Mouse (Mus musculus): ENCODE data around the gene Hcn3.
"Not testable (repeated sequence)": the region's sequence is repeated elsewhere in the genome, so short reads cannot be mapped to it uniquely, and the experiment has no call there.

The Hcn3 gene

DNA sequence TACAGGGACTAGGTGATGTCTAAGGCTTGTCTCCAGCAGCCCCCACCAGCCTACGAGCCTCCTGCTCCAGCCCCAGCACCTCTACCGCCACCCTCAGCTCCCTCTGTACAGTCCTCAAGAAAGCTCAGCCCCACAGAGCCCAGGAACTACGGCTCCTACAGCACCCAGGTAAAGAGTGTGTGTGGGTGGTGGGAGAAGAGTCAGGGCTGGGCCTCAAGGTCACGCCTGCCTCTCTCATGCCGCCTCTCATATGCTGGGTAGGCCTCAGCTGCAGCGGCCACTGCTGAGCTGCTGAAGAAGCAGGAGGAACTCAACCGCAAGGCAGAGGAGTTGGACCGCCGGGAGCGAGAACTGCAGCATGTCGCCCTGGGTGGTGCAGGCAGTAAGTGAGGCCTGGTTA is 19.1 kb upstream of the Hcn3 start:
- DNase-seq = peak; percentile 22

GRCm38 (mm10) chr3:89178107-89178385 is 18.1 kb upstream of the Hcn3 start:
- peak; percentile 8 for DNase-seq

GRCm38 (mm10) chr3:89177242-89178106 is 17.5 kb upstream of the Hcn3 start, which contains the start of gene Scamp3:
Scamp3 (plus strand) TSS chr3:89177473.
- peak; percentile 93 for DNase-seq

DNA sequence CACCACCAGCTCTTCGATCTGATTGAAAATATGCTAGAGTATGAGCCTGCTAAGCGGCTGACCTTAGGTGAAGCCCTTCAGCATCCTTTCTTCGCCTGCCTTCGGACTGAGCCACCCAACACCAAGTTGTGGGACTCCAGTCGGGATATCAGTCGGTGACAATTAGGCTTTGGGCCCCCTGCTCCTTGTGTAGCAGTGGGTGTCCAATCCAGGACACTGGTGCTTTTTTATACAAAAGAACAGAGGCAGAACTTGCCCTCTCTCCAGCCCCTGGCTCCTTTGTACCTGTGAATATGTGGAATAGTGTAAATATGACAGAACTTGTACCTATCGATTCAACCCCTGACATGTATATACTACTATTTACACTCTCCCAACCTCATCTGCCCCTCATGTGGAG is 16.4 kb upstream of the Hcn3 start:
- peak; percentile 40 for DNase-seq

DNA sequence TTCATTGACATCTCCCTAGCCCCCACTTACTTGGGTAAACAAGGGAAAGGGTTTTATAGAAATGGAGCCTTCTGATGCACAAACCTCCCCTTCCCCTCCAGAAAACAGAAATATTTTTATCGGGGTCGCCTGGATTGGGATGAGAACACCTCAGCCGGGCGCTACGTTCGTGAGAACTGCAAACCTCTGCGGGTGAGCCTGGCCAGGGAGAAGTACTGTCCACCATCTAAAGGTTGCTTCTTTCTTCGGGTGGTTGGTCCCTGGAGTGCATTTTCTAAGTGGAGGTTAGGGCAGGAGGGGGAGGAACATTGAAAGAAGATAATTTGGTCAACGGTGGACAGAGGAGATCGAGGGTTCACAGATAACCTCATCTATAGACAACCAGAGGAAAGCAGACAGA is 15.5 kb upstream of the Hcn3 start:
- no peak for DNase-seq

GRCm38 (mm10) chr3:89174844-89175243 is 14.8 kb upstream of the Hcn3 start:
- no peak for DNase-seq

DNA sequence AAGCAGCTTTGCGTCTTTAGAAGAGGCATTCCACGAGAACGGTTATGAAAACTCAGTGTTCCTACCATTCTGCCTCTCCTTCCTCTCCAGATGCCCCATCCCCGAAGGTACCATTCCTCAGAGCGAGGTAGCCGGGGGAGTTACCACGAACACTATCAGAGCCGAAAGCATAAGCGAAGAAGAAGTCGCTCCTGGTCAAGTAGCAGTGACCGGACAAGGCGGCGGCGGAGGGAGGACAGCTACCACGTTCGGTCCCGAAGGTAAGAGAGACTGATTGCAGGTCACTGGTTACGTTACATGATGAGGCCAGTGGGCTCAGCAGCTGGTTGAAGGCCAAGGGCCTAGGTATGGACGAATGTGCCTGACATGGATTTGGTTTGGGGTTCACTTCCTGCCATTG is 6.9 kb upstream of the Hcn3 start:
- no peak for DNase-seq

DNA sequence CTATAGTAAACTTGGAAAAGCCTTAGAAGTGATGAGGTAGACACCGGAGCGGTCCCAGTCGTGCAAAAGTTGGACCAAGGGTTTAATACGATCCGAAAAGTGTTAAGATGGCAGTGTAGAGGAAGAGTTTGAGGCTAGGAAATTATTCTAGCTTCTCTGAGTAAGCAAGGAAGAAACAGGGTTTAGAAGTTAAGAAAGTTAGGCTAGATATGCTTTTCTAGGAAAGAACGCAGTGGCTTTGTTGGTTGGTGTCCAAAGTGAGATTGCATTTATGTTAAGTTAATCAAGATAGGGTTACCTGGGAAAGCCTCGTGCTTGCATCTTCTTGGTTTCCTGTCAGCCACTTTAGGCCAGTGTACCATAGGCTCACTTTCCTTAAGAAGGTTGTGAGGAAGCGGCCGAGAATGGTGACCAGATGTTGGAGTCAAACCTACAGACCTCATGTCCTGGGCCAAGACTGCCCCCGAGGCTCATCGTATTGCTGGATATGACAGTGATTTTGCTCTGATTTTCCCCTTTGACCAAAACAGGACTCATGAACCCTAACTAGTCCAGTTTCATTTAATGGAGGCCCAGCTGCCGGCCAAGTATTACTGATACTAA is 5.4 kb upstream of the Hcn3 start:
- no peak for DNase-seq

DNA sequence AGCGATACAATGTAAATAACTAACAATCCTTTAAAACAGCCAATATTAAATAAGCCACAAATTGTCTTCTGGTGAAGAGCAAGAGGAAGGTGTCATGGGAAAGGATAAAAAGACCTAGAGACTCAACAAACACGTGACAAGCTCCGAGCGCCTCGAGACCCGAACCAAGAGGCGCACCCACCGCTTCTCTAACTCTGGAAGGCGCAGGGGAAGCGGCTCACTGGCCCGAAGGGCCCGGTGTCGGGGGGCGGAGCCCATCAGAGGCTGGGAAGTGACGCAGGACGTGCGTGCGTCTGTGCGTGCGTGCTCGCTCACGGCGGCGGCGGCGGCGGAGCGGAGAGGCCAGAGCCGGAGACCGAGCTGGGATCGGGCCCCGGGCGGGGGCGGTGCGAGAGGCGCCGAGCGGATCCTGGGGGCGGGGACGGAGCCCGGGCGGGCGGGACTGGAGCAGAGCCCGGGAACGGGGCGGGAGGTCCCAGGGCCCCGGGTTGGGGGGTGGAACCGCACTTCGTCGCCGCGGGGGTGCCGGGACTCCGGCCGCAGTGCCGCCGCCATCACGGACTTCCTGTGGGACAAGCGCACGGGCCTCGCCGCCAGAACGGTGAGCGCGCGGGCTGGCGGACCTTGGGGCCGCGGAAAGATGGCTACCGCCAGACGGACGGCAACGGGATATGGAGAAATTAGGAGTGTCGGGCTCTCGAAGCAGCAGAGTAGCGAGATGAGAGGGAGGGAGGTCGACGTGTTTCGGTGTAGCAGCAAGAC is 4.7 kb upstream of the Hcn3 start, which contains the start of gene Clk2:
Gene Clk2, plus strand, starts transcription at position 290 of the 762 bp plus-strand sequence.
- DNase-seq = peak; percentile 94

DNA sequence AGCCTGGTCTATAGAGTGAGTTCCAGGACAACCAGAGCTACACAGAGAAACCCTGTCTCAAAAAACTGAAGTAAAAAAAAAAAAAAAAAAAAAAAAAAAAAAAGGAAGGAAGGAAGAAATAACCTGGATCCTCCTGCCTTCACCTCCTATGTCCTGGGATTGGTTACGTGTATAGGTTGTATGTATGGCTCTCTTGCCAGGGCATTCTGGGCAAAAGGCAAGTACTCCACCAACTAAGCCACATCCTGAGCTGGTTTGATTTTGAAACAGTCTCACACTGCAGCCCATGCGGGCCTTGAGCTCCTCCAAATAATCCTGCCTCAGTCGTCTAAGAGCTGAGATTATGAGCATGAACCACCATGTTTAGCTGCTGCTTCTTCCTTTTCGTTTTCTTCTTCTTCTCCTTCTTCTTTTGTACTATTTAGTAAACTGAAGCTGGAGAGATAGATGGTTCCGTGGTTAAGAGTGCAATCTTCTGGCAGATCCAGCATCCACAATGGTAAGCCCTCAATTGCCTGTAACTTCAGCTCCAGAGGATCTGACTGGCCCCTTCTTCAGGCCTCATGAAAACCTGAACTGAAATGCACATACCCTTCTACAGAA is 3.7 kb upstream of the Hcn3 start:
- no peak for DNase-seq

DNA sequence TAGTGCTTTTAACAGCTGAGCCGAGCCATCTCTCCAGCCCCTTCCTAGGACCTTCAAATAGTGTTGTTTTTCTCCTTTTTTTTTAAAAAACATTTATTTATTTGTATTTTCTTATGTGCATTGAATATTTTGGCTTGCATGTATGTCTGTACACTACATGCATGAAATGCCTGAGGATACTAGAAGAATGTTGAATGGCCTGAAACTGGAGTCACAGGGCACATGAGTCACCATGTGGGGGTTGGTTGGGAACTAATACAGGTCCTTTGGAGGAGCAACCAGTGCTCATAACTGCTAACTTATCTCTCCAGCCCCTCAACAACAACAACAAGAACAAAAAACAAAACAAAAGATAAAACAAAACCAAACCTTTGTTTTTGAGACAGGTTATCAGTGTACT is 3.1 kb upstream of the Hcn3 start:
- DNase-seq = no peak

DNA sequence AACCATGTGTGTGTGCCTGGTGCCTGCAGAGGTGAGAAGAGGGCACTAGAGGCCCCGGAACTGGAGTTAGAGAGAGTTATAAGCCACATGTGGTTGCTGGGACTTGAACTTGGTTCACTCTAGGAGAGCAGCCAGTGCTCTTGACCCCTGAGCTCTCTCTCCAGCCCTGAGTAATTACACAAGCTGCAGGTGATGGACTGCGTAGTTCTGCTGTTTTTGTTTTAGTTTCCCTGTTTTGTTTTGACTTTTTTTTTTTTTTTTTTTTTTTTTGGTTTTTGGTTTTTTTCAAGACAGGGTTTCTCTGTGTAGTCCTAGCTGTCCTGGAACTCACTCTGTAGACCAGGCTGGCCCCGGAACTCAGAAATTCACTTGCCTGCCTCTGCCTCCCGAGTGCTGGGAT is 1.8 kb upstream of the Hcn3 start:
- no peak for DNase-seq

GRCm38 (mm10) chr3:89161207-89161606 is 1.2 kb upstream of the Hcn3 start:
- not testable (repeated sequence) for DNase-seq

DNA sequence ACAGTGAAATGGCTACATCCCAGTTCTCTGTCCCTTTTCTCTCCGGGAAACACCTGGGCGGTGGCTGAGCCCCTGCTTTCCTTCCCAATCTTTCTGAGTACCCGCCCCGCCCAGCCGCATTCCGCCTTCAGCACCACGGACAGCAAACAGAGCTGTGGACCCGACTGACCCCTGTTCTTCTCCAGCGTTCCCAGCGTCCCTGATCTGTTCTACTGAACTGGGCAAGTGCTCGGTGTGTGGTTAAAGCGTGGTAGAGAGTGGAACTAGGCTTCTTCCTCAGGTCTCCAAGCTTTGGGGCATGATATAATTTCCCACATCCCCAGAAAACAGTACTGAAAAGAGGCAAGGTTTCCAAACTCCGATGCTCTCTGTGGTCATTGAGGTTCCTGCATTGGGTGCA is 785 bp downstream of the Hcn3 start:
- DNase-seq = no peak

DNA sequence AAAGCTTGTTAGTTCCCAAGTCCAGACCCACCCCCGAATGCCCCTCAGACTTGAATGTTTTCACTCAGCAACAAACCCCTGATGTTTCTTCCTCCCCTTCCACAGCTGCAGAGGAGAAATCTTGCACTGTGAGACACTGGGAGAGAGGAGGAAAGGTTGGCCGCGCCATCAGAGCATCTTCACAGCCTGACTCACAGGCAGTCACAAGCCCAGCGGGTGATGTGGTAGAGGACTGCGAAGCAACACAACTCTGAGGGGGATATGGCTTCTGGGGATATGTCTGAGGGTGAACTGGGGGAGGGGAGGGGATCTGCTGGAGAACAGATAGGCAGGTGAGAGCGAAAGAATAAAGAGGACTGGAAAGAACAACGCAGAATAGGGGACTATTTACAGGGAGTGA is 1.3 kb downstream of the Hcn3 start:
- DNase-seq = no peak

DNA sequence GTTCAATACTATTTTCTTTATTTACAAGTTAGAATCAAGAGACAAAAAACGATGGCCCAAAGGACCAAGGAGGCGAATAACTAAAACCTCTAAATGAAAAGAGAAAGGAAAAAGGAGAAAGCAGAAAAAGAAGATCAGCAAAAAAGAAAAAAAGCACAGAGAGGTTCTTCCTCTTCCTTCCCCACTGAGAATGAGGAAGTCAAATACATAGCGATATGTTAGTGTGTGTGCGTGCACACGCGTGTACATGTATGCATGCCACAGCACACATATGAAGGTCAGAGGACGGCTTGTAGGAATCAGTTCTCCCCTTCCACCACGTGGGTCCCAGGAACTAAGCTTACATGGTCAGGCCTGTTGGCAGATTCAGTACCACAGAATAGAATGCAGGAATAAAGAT is 3.0 kb downstream of the Hcn3 start:
- no peak for DNase-seq

DNA sequence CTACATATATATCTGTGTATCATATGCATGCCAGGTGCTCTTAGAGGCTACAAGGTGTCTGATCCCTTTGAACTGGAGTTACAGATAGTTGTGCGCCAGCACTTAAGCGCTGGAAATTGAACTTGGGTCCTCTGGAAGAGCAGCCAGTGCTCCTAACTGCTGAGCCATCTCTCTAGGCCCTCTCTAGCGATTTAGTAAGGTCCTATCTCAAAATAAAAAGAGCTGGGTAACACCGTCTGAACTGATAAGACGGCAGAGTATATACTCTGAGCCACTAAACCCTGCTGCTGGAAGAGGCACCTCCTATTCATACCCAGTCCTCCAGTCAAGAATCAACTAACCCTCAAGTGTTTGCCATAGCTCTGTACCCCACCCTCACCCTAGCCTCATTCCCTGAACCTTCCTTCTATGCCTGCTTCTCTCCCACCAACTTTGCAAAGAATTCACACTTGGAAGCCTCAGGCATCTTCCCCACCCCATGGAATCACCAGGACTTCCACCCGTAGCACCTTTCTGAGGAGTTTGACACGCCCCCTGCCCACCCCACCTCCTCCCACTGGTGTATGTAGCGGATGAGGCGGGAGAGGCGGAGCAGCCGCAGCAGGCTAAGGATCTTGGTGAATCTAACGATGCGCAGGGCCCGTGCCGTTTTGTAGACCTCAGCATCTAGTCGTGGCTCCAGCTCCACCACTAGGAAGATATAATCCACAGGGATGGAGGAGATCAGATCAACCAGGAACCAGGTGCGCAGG is 7.7 kb downstream of the Hcn3 start:
- DNase-seq = no peak

- DNase-seq = no peak
Observed at GRCm38 (mm10) chr3:89148567-89148966, 11.4 kb downstream of the Hcn3 start.

- DNase-seq = no peak
Observed at GRCm38 (mm10) chr3:89147979-89148311, 12.1 kb downstream of the Hcn3 start.

- peak; percentile 31 for DNase-seq
Observed at GRCm38 (mm10) chr3:89147101-89147978, 12.7 kb downstream of the Hcn3 start.

DNA sequence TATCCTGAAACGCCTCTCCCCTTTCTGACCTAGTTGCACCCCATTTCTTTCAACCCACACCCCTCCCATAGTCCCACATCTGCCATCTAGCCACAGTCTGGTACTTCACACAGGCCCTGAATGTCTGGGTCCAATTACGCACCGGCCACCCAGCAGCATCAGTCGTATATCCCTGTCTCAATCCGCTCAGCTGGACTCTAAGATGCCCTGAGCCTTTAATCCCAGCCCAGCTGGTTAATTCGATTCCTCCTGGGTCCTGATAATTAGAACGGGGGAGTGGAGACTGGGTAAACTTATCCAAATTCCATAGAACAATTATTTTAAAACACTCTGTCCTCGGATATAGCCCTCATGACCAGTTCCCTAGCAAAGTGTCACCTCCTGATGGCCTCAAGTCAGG is 14.4 kb downstream of the Hcn3 start:
- no peak for DNase-seq

DNA sequence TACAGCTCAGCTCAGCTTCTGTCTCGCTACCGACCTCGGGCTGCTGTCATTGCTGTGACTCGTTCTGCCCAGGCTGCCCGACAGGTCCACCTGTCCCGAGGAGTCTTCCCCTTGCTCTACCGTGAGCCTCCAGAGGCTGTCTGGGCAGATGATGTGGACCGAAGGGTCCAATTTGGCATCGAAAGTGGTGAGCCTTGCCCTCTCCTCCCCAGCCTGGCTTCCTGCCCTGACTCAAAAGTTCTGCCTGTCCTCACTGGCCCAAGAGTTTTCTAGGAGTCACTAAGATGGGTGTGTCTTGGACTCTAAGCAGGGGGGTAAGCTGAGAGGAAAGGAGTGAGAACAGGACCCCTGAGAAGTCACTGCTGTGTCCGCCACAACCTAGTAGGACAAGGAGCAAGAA is 15.2 kb downstream of the Hcn3 start:
- DNase-seq = no peak
